Mouse (Mus musculus) frontal cortex, adult (tissue): ENCODE data around the gene Morc1.

Source experiments
- ATAC-seq: cut with Nextera tagmentation; 2 replicates; pipeline ENCODE4 v1.9.2; 2017; ENCODE audit warnings: mild to moderate bottlenecking, moderate library complexity, mixed read lengths; ENCODE audit not compliant: low TSS enrichment

Gene Morc1

GRCm38 (mm10) chr16:48474896-48475802, 44.1 kb downstream of the Morc1 start:
- no peak for ATAC-seq

GRCm38 (mm10) chr16:48479266-48479848, 48.3 kb downstream of the Morc1 start:
- ATAC-seq, result no peak

GRCm38 (mm10) chr16:48516776-48517499, 85.9 kb downstream of the Morc1 start:
- peak; percentile 62; the same call in 1 of the 2 replicates for ATAC-seq

GRCm38 (mm10) chr16:48519569-48519968, 88.5 kb downstream of the Morc1 start:
- ATAC-seq, result no peak

GRCm38 (mm10) chr16:48537108-48537507, 106.1 kb downstream of the Morc1 start:
- peak; percentile 94 for ATAC-seq

- no peak for ATAC-seq
Observed at GRCm38 (mm10) chr16:48562290-48563080, 131.4 kb downstream of the Morc1 start.

GRCm38 (mm10) chr16:48570354-48570753, 139.3 kb downstream of the Morc1 start:
- ATAC-seq, result peak; percentile 98

- ATAC-seq, result no peak
Observed at GRCm38 (mm10) chr16:48574072-48574471, 143.0 kb downstream of the Morc1 start.

- no peak for ATAC-seq
Observed at GRCm38 (mm10) chr16:48574499-48574898, 143.5 kb downstream of the Morc1 start.

GRCm38 (mm10) chr16:48585369-48585768, 154.3 kb downstream of the Morc1 start:
- ATAC-seq, result no peak

GRCm38 (mm10) chr16:48594457-48594856, 163.4 kb downstream of the Morc1 start:
- no peak for ATAC-seq

GRCm38 (mm10) chr16:48595216-48595615, 164.2 kb downstream of the Morc1 start:
- no peak for ATAC-seq

GRCm38 (mm10) chr16:48603735-48604211, 172.7 kb downstream of the Morc1 start:
- no peak for ATAC-seq

GRCm38 (mm10) chr16:48606476-48607038, 175.5 kb downstream of the Morc1 start:
- ATAC-seq, result no peak

GRCm38 (mm10) chr16:48608224-48608623, 177.2 kb downstream of the Morc1 start:
- ATAC-seq, result no peak

- no peak for ATAC-seq
Observed at GRCm38 (mm10) chr16:48610866-48611265, 179.8 kb downstream of the Morc1 start.

GRCm38 (mm10) chr16:48611436-48611835, 180.4 kb downstream of the Morc1 start:
- no peak for ATAC-seq

- ATAC-seq, result no peak
Observed at GRCm38 (mm10) chr16:48613783-48614182, 182.7 kb downstream of the Morc1 start.

GRCm38 (mm10) chr16:48620510-48620909, 189.5 kb downstream of the Morc1 start:
- ATAC-seq, result no peak

- ATAC-seq, result peak; percentile 80
Observed at GRCm38 (mm10) chr16:48621019-48621418, 190.0 kb downstream of the Morc1 start.

GRCm38 (mm10) chr16:48623447-48623846, 192.4 kb downstream of the Morc1 start:
- ATAC-seq, result no peak
